9 mouse cellular contexts compared by ENCODE assay signal in genomic region chr5:92811761-92812160, GRCm38 (mm10).
DNase-seq lines count a peak whose midpoint lies in the region; ATAC-seq lines count a peak whose summit lies in the region.
"Had no signal": no experiment of that assay in that cellular context is flagged by ENCODE, and none has a peak within 500 bp of the region (broad histone marks: within the 10 kb centered on the region; RNA-seq: fewer than 3 reads in every experiment).

No protein-coding gene starts in this region.

- H3K4me2 ChIP-seq in embryonic facial prominence, embryonic 12.5 days (replicated peaks): 0 out of 2 replicates have a peak overlapping the region, but pooled peaks have one; percentile 0
- no peak overlapping the region for H3K4me2 ChIP-seq in limb, embryonic 15.5 days

- 21% methylated on average over 7 of the region's 7 CpGs for WGBS in embryonic facial prominence, embryonic 12.5 days
- 23% methylated on average over 7 of the region's 7 CpGs for WGBS in limb, embryonic 15.5 days

- DNase-seq in cerebellum, postnatal 10 days: peak; percentile 59 to 66
- no peak for DNase-seq in cerebellum, postnatal 4 days (ENCODE audit: low spot score in 2 of 2)
- DNase-seq in heart, postnatal 4 days: peak; percentile 28
- DNase-seq in MN1 (ENCODE audit: low spot score): no peak
- no peak for DNase-seq in urinary bladder, postnatal 25 days (ENCODE audit: low spot score)
- no peak for DNase-seq in urinary bladder, adult 18-20 months (ENCODE audit: low spot score in 2 of 2)
- DNase-seq: cerebellum, adult 11 months had no signal

- no peak overlapping the region for H3K4me3 ChIP-seq in embryonic facial prominence, embryonic 12.5 days
- H3K4me3 ChIP-seq in limb, embryonic 15.5 days: no peak overlapping the region

- H3K9ac ChIP-seq in embryonic facial prominence, embryonic 12.5 days: no peak overlapping the region
- H3K9ac ChIP-seq in limb, embryonic 15.5 days: no peak overlapping the region

- H3K4me1 ChIP-seq in embryonic facial prominence, embryonic 12.5 days: peaks cover 33% of the 10 kb centered on the region
- H3K4me1 ChIP-seq in limb, embryonic 15.5 days: peaks cover 32% of the 10 kb centered on the region

- H3K27me3 ChIP-seq in embryonic facial prominence, embryonic 12.5 days: no peaks in the 10 kb centered on the region; the same call in 1 of the 2 replicates
- no peaks in the 10 kb centered on the region for H3K27me3 ChIP-seq in limb, embryonic 15.5 days

- no peak for ATAC-seq in embryonic facial prominence, embryonic 12.5 days (ENCODE audit: insufficient number of reproducible peaks, insufficient read depth, low FRiP score, low TSS enrichment)
- no peak for ATAC-seq in limb, embryonic 15.5 days (ENCODE audit: insufficient number of reproducible peaks, low FRiP score, low TSS enrichment, low read depth)

- no peaks in the 10 kb centered on the region for H3K9me3 ChIP-seq in embryonic facial prominence, embryonic 12.5 days
- H3K9me3 ChIP-seq in limb, embryonic 15.5 days: no peaks in the 10 kb centered on the region

- no peak overlapping the region for H3K27ac ChIP-seq in embryonic facial prominence, embryonic 12.5 days
- H3K27ac ChIP-seq in limb, embryonic 15.5 days: peak overlapping the region; percentile 33; the same call in 1 of the 2 replicates

- H3K36me3 ChIP-seq in embryonic facial prominence, embryonic 12.5 days: no peaks in the 10 kb centered on the region
- H3K36me3 ChIP-seq in limb, embryonic 15.5 days: no peaks in the 10 kb centered on the region

Comparison
In these comparisons a context has a peak if more than half of its experiments do, and no peak if none do; other contexts are left out.
1. DNase-seq: peak in cerebellum, postnatal 10 days (2 of 2) and heart, postnatal 4 days (single experiment); none in cerebellum, postnatal 4 days (0 of 2), MN1 (single experiment), urinary bladder, postnatal 25 days (single experiment) and urinary bladder, adult 18-20 months (0 of 2).